Mouse (Mus musculus) midbrain, embryonic 11.5 days (tissue): ENCODE data around the gene Tex12. TPM values are rescaled to one million over a fixed set of nuclear protein-coding genes. Genes with fewer than 3 reads are reported as not detected.

ENCODE experiments used
- polyA plus RNA-seq: library from polyadenylated mRNA; unstranded; fragments of >200 nt; fragmentation: Nextera tagmentation; extraction: Ambion mirVana; gene quantifications from 2 replicates; pipeline ENCODE4 v1.2.1, GENCODE M21; 2014

The Tex12 gene
- polyA plus RNA-seq, 1 experiment from 2014 or later, result 0.26 TPM

Other genes starting within 250 kb of the Tex12 start
- gene Rpl10-ps3, start 216.4 kb downstream of the Tex12 start, polyA plus RNA-seq, result 164 and 172 TPM in 2 replicates
- 0.52 and 0.78 TPM in 2 replicates for gene Plet1, start 66.8 kb downstream of the Tex12 start, polyA plus RNA-seq
- gene Pts, start 32.6 kb downstream of the Tex12 start, polyA plus RNA-seq, result 76.8 and 88.0 TPM in 2 replicates
- 20.6 and 23.2 TPM in 2 replicates for gene Il18, start 6.5 kb downstream of the Tex12 start, polyA plus RNA-seq
- gene Bco2, start 6.1 kb downstream of the Tex12 start, polyA plus RNA-seq, result 0.29 and 0.40 TPM in 2 replicates
- 274 and 284 TPM in 2 replicates for gene Sdhd, start 42.5 kb upstream of the Tex12 start, polyA plus RNA-seq
- gene Timm8b, start 42.6 kb upstream of the Tex12 start, polyA plus RNA-seq, result 333 and 369 TPM in 2 replicates
- 6.6 and 7.5 TPM in 2 replicates for gene Pih1d2, start 56.0 kb upstream of the Tex12 start, polyA plus RNA-seq
- gene Nkapd1, start 56.1 kb upstream of the Tex12 start, polyA plus RNA-seq, result 25.5 and 26.2 TPM in 2 replicates
- 63.5 and 66.4 TPM in 2 replicates for gene Dlat, start 98.5 kb upstream of the Tex12 start, polyA plus RNA-seq
- gene Dixdc1, start 178.2 kb upstream of the Tex12 start, polyA plus RNA-seq, result 18.5 and 22.9 TPM in 2 replicates
- gene 2310030G06Rik, start 185.2 kb upstream of the Tex12 start, polyA plus RNA-seq, result 0.88 and 1.2 TPM in 2 replicates
- gene Cryab, start 190.0 kb upstream of the Tex12 start, polyA plus RNA-seq, result 5.3 and 6.1 TPM in 2 replicates
- gene Hspb2, start 191.0 kb upstream of the Tex12 start, polyA plus RNA-seq, result 0.48 and 0.81 TPM in 2 replicates
- 11.4 and 12.0 TPM in 2 replicates for gene Fdxacb1, start 206.9 kb upstream of the Tex12 start, polyA plus RNA-seq
- gene Alg9, start 213.7 kb upstream of the Tex12 start, polyA plus RNA-seq, result 34.1 and 34.4 TPM in 2 replicates
- gene 1110032A03Rik, start 214.2 kb upstream of the Tex12 start, polyA plus RNA-seq, result 37.2 and 37.7 TPM in 2 replicates